Comparison of ENCODE assay signal across 8 mouse cellular contexts in genomic region chr17:26244101-26244841, GRCm38 (mm10). TPM values are rescaled to one million over a fixed set of nuclear protein-coding genes. Genes with fewer than 3 reads are reported as not detected.
A peak's percentile ranks its signal among the peaks of the same experiment; 100 is the strongest.
DNase-seq lines count a peak whose midpoint lies in the region; ATAC-seq and TF ChIP-seq lines count a peak whose summit lies in the region.

Gene Fam234a (minus strand): TSS chr17:26244242.

- peaks cover 16% of the 10 kb centered on the region; the same call in 1 of the 2 replicates for H3K79me2 ChIP-seq in liver, adult 2 months (ENCODE audit: control insufficient read depth, insufficient read depth, low read length)

- TF ChIP-seq POLR2A in liver, adult 2 months (IDR thresholded peaks at IDR 0.05; ENCODE audit: extremely low read depth, insufficient read depth, low read length): no peak; the same call in 1 of the 2 replicates

- peak within 1 kb of the TSS; percentile 64 for H3K4me3 ChIP-seq in heart, embryonic 13.5 days
- peak within 1 kb of the TSS; percentile 60 for H3K4me3 ChIP-seq in kidney, postnatal 0 days (replicated peaks; ENCODE audit: low read depth, low read length)
- peak within 1 kb of the TSS; percentile 87 for H3K4me3 ChIP-seq in liver, adult 2 months (ENCODE audit: insufficient read depth, low read depth, low read length)

- no peaks in the 10 kb centered on the region for H3K36me3 ChIP-seq in heart, embryonic 13.5 days
- no peaks in the 10 kb centered on the region for H3K36me3 ChIP-seq in kidney, postnatal 0 days (ENCODE audit: insufficient read depth, low read length)
- H3K36me3 ChIP-seq in liver, adult 2 months (ENCODE audit: control insufficient read depth, insufficient read depth, low read length): no peaks in the 10 kb centered on the region

- no peak for TF ChIP-seq CTCF in kidney, postnatal 0 days (IDR thresholded peaks at IDR 0.05; ENCODE audit: low read depth)
- TF ChIP-seq CTCF in liver, adult 2 months (IDR thresholded peaks at IDR 0.05; ENCODE audit: low read depth, low read length): no peak

- DNase-seq in CD4-positive, CD25-positive, alpha-beta regulatory T cell, adult 2 months (ENCODE audit: low read depth, low spot score): peak; percentile 96
- peak; percentile 79 for DNase-seq in c-Kit-negative CD71-positive TER-119-positive erythroid progenitor cells, embryonic 14.5 days (ENCODE audit: low read depth, low spot score)
- DNase-seq in fibroblast of lung, adult 2 months (ENCODE audit: low read depth): peak; percentile 81
- peak; percentile 97 for DNase-seq in kidney, postnatal 0 days (ENCODE audit: low spot score)
- DNase-seq in liver, adult 2 months (ENCODE audit: extremely low read depth, low read depth, low spot score): peak; percentile 92
- DNase-seq in spleen, postnatal 4 days (ENCODE audit: low spot score in 2 of 2): peak; percentile 87 to 91

- H3K9me3 ChIP-seq in heart, embryonic 13.5 days: no peaks in the 10 kb centered on the region
- no peaks in the 10 kb centered on the region for H3K9me3 ChIP-seq in kidney, postnatal 0 days (replicated peaks; ENCODE audit: low read length)

- 7% methylated on average over 33 of the region's 33 CpGs for WGBS in heart, embryonic 13.5 days
- WGBS in kidney, postnatal 0 days: 10% methylated on average over 32 of the region's 33 CpGs
- 4% methylated on average over 33 of the region's 33 CpGs for WGBS in liver, adult 2 months

- H3K27me3 ChIP-seq in heart, embryonic 13.5 days (replicated peaks): peaks cover 8% of the 10 kb centered on the region; the same call in 1 of the 2 replicates
- H3K27me3 ChIP-seq in kidney, postnatal 0 days (ENCODE audit: insufficient read depth, low read length): no peaks in the 10 kb centered on the region
- H3K27me3 ChIP-seq in liver, adult 2 months (ENCODE audit: control insufficient read depth, insufficient read depth, low read length): no peaks in the 10 kb centered on the region

- peaks cover 31% of the 10 kb centered on the region for H3K4me1 ChIP-seq in heart, embryonic 13.5 days
- 0 out of 2 replicates have a peak, but pooled peaks cover 6% of the 10 kb centered on the region for H3K4me1 ChIP-seq in kidney, postnatal 0 days (replicated peaks; ENCODE audit: insufficient read depth, low read length)
- peaks cover 5% of the 10 kb centered on the region; the same call in 1 of the 2 replicates for H3K4me1 ChIP-seq in liver, adult 2 months (ENCODE audit: control insufficient read depth, insufficient read depth, low read length)

- peak within 1 kb of the TSS; percentile 87 for H3K27ac ChIP-seq in heart, embryonic 13.5 days (replicated peaks)
- peak within 1 kb of the TSS; percentile 88 for H3K27ac ChIP-seq in kidney, postnatal 0 days
- peak within 1 kb of the TSS; percentile 89 for H3K27ac ChIP-seq in liver, adult 2 months (replicated peaks; ENCODE audit: insufficient read depth, low read depth, low read length)

- ATAC-seq in heart, embryonic 13.5 days (ENCODE audit: extremely low read depth, insufficient number of reproducible peaks, low FRiP score, low TSS enrichment): peak; percentile 96
- ATAC-seq in kidney, postnatal 0 days (replicated peaks; ENCODE audit: low FRiP score, low read depth): peak; percentile 96
- peak; percentile 96 for ATAC-seq in monocyte, adult 5-6 weeks (replicated peaks; ENCODE audit: insufficient number of reproducible peaks, low FRiP score, low TSS enrichment, poor library complexity, severe bottlenecking)

- peak within 1 kb of the TSS; percentile 87 for H3K9ac ChIP-seq in heart, embryonic 13.5 days
- peak within 1 kb of the TSS; percentile 55 for H3K9ac ChIP-seq in kidney, postnatal 0 days (ENCODE audit: low read depth, low read length)
- peak within 1 kb of the TSS; percentile 81 for H3K9ac ChIP-seq in liver, adult 2 months (ENCODE audit: low read depth, low read length)

- H3K4me2 ChIP-seq in heart, embryonic 13.5 days: peak within 1 kb of the TSS; percentile 89
- peak within 1 kb of the TSS; percentile 74 for H3K4me2 ChIP-seq in kidney, postnatal 0 days (ENCODE audit: low read length)

RNA-seq across cellular contexts. Expression of gene Fam234a, which starts in this region (rescaled TPM):
- polyA plus RNA-seq in heart, embryonic 13.5 days (2015; fragmentation: Nextera tagmentation; extraction: Ambion mirVana): 44.9 and 45.0 TPM in 2 replicates
- 81.6 and 85.6 TPM in 2 replicates for polyA plus RNA-seq in kidney, postnatal 0 days (2015; fragmentation: Nextera tagmentation; extraction: Ambion mirVana)
- 12.6 and 19.5 TPM in 2 replicates for total RNA-seq in liver, adult 2 months (2014; rRNA removed)
- 50.8 and 54.0 TPM in 2 replicates for polyA plus RNA-seq in liver, adult 2 months (2012; rRNA removed)
- 37.3 to 55.5 TPM (median 45.4 TPM) in 3 replicates for total RNA-seq in monocyte, adult 5-6 weeks (2017)

Comparison
In these comparisons a context has a peak if more than half of its experiments do, and no peak if none do; other contexts are left out.
1. Peak in every context shown above with its lines: DNase-seq, ATAC-seq, H3K4me3 ChIP-seq and H3K27ac ChIP-seq.